Mouse (Mus musculus) cerebellum, adult 2 months (tissue): Measurements from ENCODE around the gene Hsf5.

Source experiments
- CTCF ChIP-seq: fragments of 200-500 bp; IDR thresholded peaks from 2 replicates; pipeline ENCODE4 v1.5.1; 2011; ENCODE audit warnings: low read depth, mild to moderate bottlenecking, control low read depth, low read length, moderate library complexity, borderline replicate concordance; ENCODE audit not compliant: insufficient read depth
- POLR2A ChIP-seq: fragments of 200-500 bp; IDR thresholded peaks from 2 replicates; pipeline ENCODE4 v1.6.1; 2011; ENCODE audit warnings: low read length, control low read depth, borderline replicate concordance; ENCODE audit not compliant: insufficient read depth

- TF ChIP-seq CTCF = no peak
- no peak for TF ChIP-seq POLR2A
Measured at GRCm38 (mm10) chr11:87678976-87679375, 62.0 kb downstream of the Hsf5 start.
